In genomic region chr6:93728791-93729190, GRCm38 (mm10) we compare ENCODE assay signal across 20 mouse cellular contexts.
DNase-seq lines count a peak whose midpoint lies in the region; ATAC-seq and TF ChIP-seq lines count a peak whose summit lies in the region.
"Had no signal": no experiment of that assay in that cellular context is flagged by ENCODE, and none has a peak within 500 bp of the region (broad histone marks: within the 10 kb centered on the region; RNA-seq: fewer than 3 reads in every experiment).

No protein-coding gene starts in this region.

- H3K27ac ChIP-seq in hindbrain, embryonic 11.5 days (ENCODE audit: low read depth, low read length) = no peak overlapping the region
- H3K27ac ChIP-seq in hindbrain, embryonic 16.5 days (ENCODE audit: low read depth, low read length) = no peak overlapping the region
- H3K27ac ChIP-seq in layer of hippocampus, adult 2 months = peak overlapping the region; percentile 63
- H3K27ac ChIP-seq in brown adipose tissue, adult 24 weeks (replicated peaks; ENCODE audit: low read depth, low read length) = peak overlapping the region; percentile 88
- H3K27ac ChIP-seq: embryonic facial prominence, embryonic 10.5 days; embryonic facial prominence, embryonic 12.5 days; forebrain, embryonic 13.5 days; forebrain, embryonic 15.5 days had no signal

- 63% methylated on average over 4 of the region's 4 CpGs for WGBS in hindbrain, embryonic 11.5 days
- 57% methylated on average over 4 of the region's 4 CpGs for WGBS in hindbrain, embryonic 16.5 days

- H3K4me2 ChIP-seq in hindbrain, embryonic 11.5 days (replicated peaks; ENCODE audit: low read depth, low read length) = no peak overlapping the region
- H3K4me2 ChIP-seq in hindbrain, embryonic 16.5 days (ENCODE audit: low read length) = no peak overlapping the region
- H3K4me2 ChIP-seq: embryonic facial prominence, embryonic 12.5 days; forebrain, embryonic 13.5 days; forebrain, embryonic 15.5 days had no signal

- no peaks in the 10 kb centered on the region for H3K4me1 ChIP-seq in hindbrain, embryonic 11.5 days (replicated peaks; ENCODE audit: control insufficient read depth, insufficient read depth, low read length)
- peaks cover 3% of the 10 kb centered on the region; the same call in 1 of the 2 replicates for H3K4me1 ChIP-seq in hindbrain, embryonic 16.5 days (ENCODE audit: control insufficient read depth, insufficient read depth, low read depth, low read length)
- H3K4me1 ChIP-seq in brown adipose tissue, adult 24 weeks (ENCODE audit: control insufficient read depth, insufficient read depth, insufficient read length, low read length) = peaks cover 22% of the 10 kb centered on the region

- H3K9me3 ChIP-seq in hindbrain, embryonic 11.5 days (ENCODE audit: control insufficient read depth, low read length) = no peaks in the 10 kb centered on the region
- no peaks in the 10 kb centered on the region for H3K9me3 ChIP-seq in hindbrain, embryonic 16.5 days (ENCODE audit: control insufficient read depth, low read length)
- H3K9me3 ChIP-seq: embryonic facial prominence, embryonic 10.5 days; embryonic facial prominence, embryonic 12.5 days; forebrain, embryonic 13.5 days; forebrain, embryonic 15.5 days had no signal

- ATAC-seq in hindbrain, embryonic 11.5 days (ENCODE audit: low FRiP score) = no peak
- ATAC-seq in hindbrain, embryonic 16.5 days = no peak
- ATAC-seq: forebrain, embryonic 13.5 days; forebrain, embryonic 15.5 days; forebrain, postnatal 0 days had no signal

- peak; percentile 1 for DNase-seq in hindbrain, embryonic 11.5 days (ENCODE audit: low spot score)
- no peak for DNase-seq in layer of hippocampus, adult 2 months (ENCODE audit: low spot score in 2 of 2)
- DNase-seq in layer of hippocampus, adult 8-10 months (ENCODE audit: low spot score in 2 of 2) = no peak
- peak; percentile 88 for DNase-seq in adipocyte (ENCODE audit: low spot score)
- DNase-seq in left cerebral cortex, adult 11 months (ENCODE audit: low spot score) = no peak
- DNase-seq: adrenal gland, adult 8-10 months; adrenal gland, postnatal 14 days; adrenal gland, postnatal 36 days; cerebellum, adult 11 months; cerebellum, adult 18-20 months; cerebellum, adult 9-10 months; cerebellum, postnatal 10 days; cerebellum, postnatal 25 days; forebrain, postnatal 0 days had no signal

- no peak overlapping the region for H3K9ac ChIP-seq in hindbrain, embryonic 11.5 days (ENCODE audit: low read depth, low read length)
- H3K9ac ChIP-seq in hindbrain, embryonic 16.5 days (ENCODE audit: low read depth, low read length) = no peak overlapping the region
- H3K9ac ChIP-seq: embryonic facial prominence, embryonic 12.5 days; forebrain, embryonic 13.5 days; forebrain, embryonic 15.5 days; forebrain, postnatal 0 days had no signal

- no peak for TF ChIP-seq CTCF in layer of hippocampus, adult 2 months (conservative IDR thresholded peaks at IDR 0.05)

- H3K36me3 ChIP-seq in hindbrain, embryonic 11.5 days (ENCODE audit: control insufficient read depth, insufficient read depth, low read length) = no peaks in the 10 kb centered on the region
- no peaks in the 10 kb centered on the region for H3K36me3 ChIP-seq in hindbrain, embryonic 16.5 days (ENCODE audit: control insufficient read depth, insufficient read depth, low read length)
- H3K36me3 ChIP-seq: embryonic facial prominence, embryonic 10.5 days; embryonic facial prominence, embryonic 12.5 days; forebrain, embryonic 15.5 days had no signal

- no peaks in the 10 kb centered on the region for H3K27me3 ChIP-seq in hindbrain, embryonic 11.5 days (ENCODE audit: control insufficient read depth, insufficient read depth, low read length)
- no peaks in the 10 kb centered on the region for H3K27me3 ChIP-seq in hindbrain, embryonic 16.5 days (replicated peaks; ENCODE audit: control insufficient read depth, insufficient read depth, low read length)
- H3K27me3 ChIP-seq: embryonic facial prominence, embryonic 12.5 days; forebrain, embryonic 13.5 days; forebrain, embryonic 15.5 days had no signal

- no peak overlapping the region for H3K4me3 ChIP-seq in hindbrain, embryonic 11.5 days (ENCODE audit: low read depth, low read length)
- H3K4me3 ChIP-seq in hindbrain, embryonic 16.5 days (ENCODE audit: low read length) = no peak overlapping the region
- no peak overlapping the region for H3K4me3 ChIP-seq in layer of hippocampus, adult 2 months
- H3K4me3 ChIP-seq in brown adipose tissue, adult 24 weeks (ENCODE audit: insufficient read depth, low read depth, low read length) = no peak overlapping the region
- H3K4me3 ChIP-seq: embryonic facial prominence, embryonic 10.5 days; embryonic facial prominence, embryonic 12.5 days; forebrain, embryonic 13.5 days; forebrain, embryonic 15.5 days had no signal

Comparison
In these comparisons a context has a peak if more than half of its experiments do, and no peak if none do; other contexts are left out.
1. DNase-seq: peak in hindbrain, embryonic 11.5 days (single experiment) and adipocyte (single experiment); none in layer of hippocampus, adult 2 months (0 of 2), layer of hippocampus, adult 8-10 months (0 of 2) and left cerebral cortex, adult 11 months (single experiment).
2. H3K27ac ChIP-seq: peak in layer of hippocampus, adult 2 months (single experiment) and brown adipose tissue, adult 24 weeks (single experiment); none in hindbrain, embryonic 11.5 days (single experiment) and hindbrain, embryonic 16.5 days (single experiment).